Mouse (Mus musculus) C2C12 (cell line): ENCODE measurements at regions not wholly inside any gene's neighbourhood (a gene's known extent, or its start where the extent isn't known, plus 50 kb on each side); places are given as distances from the start of the nearest gene placed in this dataset.

Source experiments
- H3K27me3 ChIP-seq: one replicate; pipeline ENCODE4 v1.6.1; 2011; ENCODE audit not compliant: control insufficient read depth, insufficient read depth, insufficient read length
- H3K36me3 ChIP-seq: one replicate; pipeline ENCODE4 v1.6.1; 2011; ENCODE audit not compliant: control insufficient read depth, insufficient read depth
- H3K4me3 ChIP-seq: one replicate; pipeline ENCODE4 v1.5.1; 2011; ENCODE audit warnings: mild to moderate bottlenecking, control low read depth; ENCODE audit not compliant: poor library complexity, insufficient read depth, severe bottlenecking
- H3K79me2 ChIP-seq: one replicate; pipeline ENCODE4 v1.6.1; 2011; ENCODE audit not compliant: control insufficient read depth, insufficient read depth
- H3K79me3 ChIP-seq: one replicate; pipeline ENCODE4 v1.6.1; 2011; ENCODE audit warnings: low read depth, control low read depth
- H3ac ChIP-seq: one replicate; pipeline ENCODE3; 2011; ENCODE audit warnings: low read depth; ENCODE audit not compliant: control insufficient read depth, insufficient read length
- CEBPB ChIP-seq: IDR thresholded peaks from one replicate; pipeline ENCODE4 v1.6.1; 2011; ENCODE audit warnings: low read depth, mild to moderate bottlenecking, control low read depth, moderate library complexity
- CTCF ChIP-seq: IDR thresholded peaks from one replicate; pipeline ENCODE4 v1.5.1; 2011; ENCODE audit not compliant: control insufficient read depth, insufficient read depth, insufficient read length
- FOSL1 ChIP-seq: IDR thresholded peaks from one replicate; pipeline ENCODE4 v1.8.0; 2011; ENCODE audit warnings: mild to moderate bottlenecking, low read length; ENCODE audit not compliant: poor library complexity, insufficient read depth, severe bottlenecking
- MAX ChIP-seq: IDR thresholded peaks from one replicate; pipeline ENCODE4 v1.6.1; 2011; ENCODE audit warnings: mild to moderate bottlenecking, control low read depth
- MYOD1 ChIP-seq: IDR thresholded peaks from one replicate; pipeline ENCODE4 v1.6.1; 2011; ENCODE audit warnings: low read depth; ENCODE audit not compliant: control insufficient read depth, insufficient read length
- MYOG ChIP-seq: IDR thresholded peaks from one replicate; pipeline ENCODE4 v1.6.1; 2011; ENCODE audit not compliant: control insufficient read depth, insufficient read length; ENCODE audit errors: extremely low read depth
- USF1 ChIP-seq: IDR thresholded peaks from one replicate; pipeline ENCODE4 v1.6.1; 2011; ENCODE audit warnings: low read depth, mild to moderate bottlenecking, control low read depth, moderate library complexity

- Histone ChIP-seq H3K79me3 (no peaks in the 10 kb centered on the region), H3K27me3 (no peaks in the 10 kb centered on the region), H3K79me2 (no peaks in the 10 kb centered on the region), H3K4me3 (no peak overlapping the region), H3ac (no peak overlapping the region), H3K36me3 (no peaks in the 10 kb centered on the region)
- TF ChIP-seq FOSL1 = no peak
- no peak for TF ChIP-seq USF1
- TF ChIP-seq MYOD1 = no peak
- TF ChIP-seq MYOG = no peak
- TF ChIP-seq CTCF = no peak
- no peak for TF ChIP-seq CEBPB
- TF ChIP-seq MAX = no peak
These were observed 131.3 kb downstream of the Zfp36l2 start for GRCm38 (mm10) chr17:84056469-84056868.

- Histone ChIP-seq H3K36me3 (no peaks in the 10 kb centered on the region), H3K79me3 (no peaks in the 10 kb centered on the region), H3ac (no peak overlapping the region), H3K27me3 (no peaks in the 10 kb centered on the region), H3K79me2 (no peaks in the 10 kb centered on the region), H3K4me3 (no peak overlapping the region)
- TF ChIP-seq CEBPB (no peak), FOSL1 (no peak), MYOG (no peak), CTCF (no peak), USF1 (no peak), MAX (no peak), MYOD1 (no peak)
These were observed 135.3 kb downstream of the Zfp36l2 start for GRCm38 (mm10) chr17:84052437-84052836.

GRCm38 (mm10) chr17:84051212-84051611, 136.5 kb downstream of the Zfp36l2 start:
- H3K36me3 ChIP-seq = no peaks in the 10 kb centered on the region
- H3K27me3 ChIP-seq = no peaks in the 10 kb centered on the region
- TF ChIP-seq MYOG (no peak), CTCF (no peak), USF1 (no peak), MAX (no peak), MYOD1 (no peak), FOSL1 (no peak), CEBPB (no peak)
- H3ac ChIP-seq = no peak overlapping the region
- no peaks in the 10 kb centered on the region for H3K79me3 ChIP-seq
- H3K79me2 ChIP-seq = no peaks in the 10 kb centered on the region
- no peak overlapping the region for H3K4me3 ChIP-seq

- H3K79me2 ChIP-seq = no peaks in the 10 kb centered on the region
- H3K4me3 ChIP-seq = no peak overlapping the region
- H3K36me3 ChIP-seq = no peaks in the 10 kb centered on the region
- H3K79me3 ChIP-seq = no peaks in the 10 kb centered on the region
- TF ChIP-seq CEBPB = no peak
- no peak for TF ChIP-seq MAX
- no peak for TF ChIP-seq FOSL1
- TF ChIP-seq MYOD1 = no peak
- TF ChIP-seq CTCF = no peak
- H3K27me3 ChIP-seq = no peaks in the 10 kb centered on the region
- no peak overlapping the region for H3ac ChIP-seq
These were observed 139.2 kb downstream of the Zfp36l2 start for GRCm38 (mm10) chr17:84048533-84048932.

- H3K36me3 ChIP-seq = no peaks in the 10 kb centered on the region
- TF ChIP-seq CTCF (no peak), MYOD1 (no peak), CEBPB (no peak), FOSL1 (no peak), MYOG (no peak), MAX (no peak), USF1 (no peak)
These were observed 140.2 kb downstream of the Zfp36l2 start for GRCm38 (mm10) chr17:84047520-84047919.

GRCm38 (mm10) chr17:84045812-84046211, 141.9 kb downstream of the Zfp36l2 start:
- H3K27me3 ChIP-seq = no peaks in the 10 kb centered on the region
- H3ac ChIP-seq = no peak overlapping the region
- no peaks in the 10 kb centered on the region for H3K79me3 ChIP-seq
- H3K4me3 ChIP-seq = no peak overlapping the region
- no peaks in the 10 kb centered on the region for H3K79me2 ChIP-seq
- TF ChIP-seq CEBPB (no peak), FOSL1 (no peak), USF1 (no peak), MYOG (no peak), CTCF (no peak), MYOD1 (no peak), MAX (no peak)
- H3K36me3 ChIP-seq = no peaks in the 10 kb centered on the region

More at GRCm38 (mm10) chr17:84047520-84047919, 140.2 kb downstream of the Zfp36l2 start:
- Histone ChIP-seq H3K27me3 (no peaks in the 10 kb centered on the region), H3ac (no peak overlapping the region), H3K79me2 (no peaks in the 10 kb centered on the region), H3K4me3 (no peak overlapping the region), H3K79me3 (no peaks in the 10 kb centered on the region)
